Mouse (Mus musculus) v-Abl transformed pro-B cells (cell line): ENCODE measurements around the gene Ccdc91.

Experiments
- in situ Hi-C, 2 experiments: fragments of 400-800 bp; cut with MboI; formaldehyde crosslinking; loops; one replicate each; pipeline ENCODE4 v1.15.1; 2025; ENCODE audit not compliant: unreplicated experiment in 2 of 2

The Ccdc91 gene

GRCm38 (mm10) chr6:147560436-147560835 lies 84.8 kb downstream of the Ccdc91 start:
- in situ Hi-C loops: no loop called here

- in situ Hi-C loops: no loop called here
Measured at GRCm38 (mm10) chr6:147569246-147569645, 93.6 kb downstream of the Ccdc91 start.

- in situ Hi-C loops: no loop called here
Measured at GRCm38 (mm10) chr6:147573137-147573536, 97.5 kb downstream of the Ccdc91 start.

- in situ Hi-C loops: no loop called here
Measured at GRCm38 (mm10) chr6:147574454-147575182, 99.0 kb downstream of the Ccdc91 start.

GRCm38 (mm10) chr6:147575183-147575784 lies 99.7 kb downstream of the Ccdc91 start:
- in situ Hi-C loops: no loop called here

- in situ Hi-C loops: no loop called here
Measured at GRCm38 (mm10) chr6:147587675-147588074, 112.0 kb downstream of the Ccdc91 start.

GRCm38 (mm10) chr6:147606666-147607065 lies 131.0 kb downstream of the Ccdc91 start:
- in situ Hi-C loops: no loop called here

- in situ Hi-C loops: no loop called here
Measured at GRCm38 (mm10) chr6:147607613-147608012, 132.0 kb downstream of the Ccdc91 start.

- in situ Hi-C loops: no loop called here
Measured at GRCm38 (mm10) chr6:147615306-147615705, 139.7 kb downstream of the Ccdc91 start.

GRCm38 (mm10) chr6:147623142-147623541 lies 147.5 kb downstream of the Ccdc91 start:
- in situ Hi-C loops: no loop called here

- in situ Hi-C loops: no loop called here
Measured at GRCm38 (mm10) chr6:147636464-147636863, 160.8 kb downstream of the Ccdc91 start.

GRCm38 (mm10) chr6:147643875-147644274 lies 168.2 kb downstream of the Ccdc91 start:
- in situ Hi-C loops: no loop called here

GRCm38 (mm10) chr6:147644391-147644790 lies 168.8 kb downstream of the Ccdc91 start:
- in situ Hi-C loops: no loop called here

- in situ Hi-C loops: no loop called here
Measured at GRCm38 (mm10) chr6:147646401-147646968, 170.9 kb downstream of the Ccdc91 start.

GRCm38 (mm10) chr6:147658025-147658424 lies 182.4 kb downstream of the Ccdc91 start:
- in situ Hi-C loops: no loop called here

- in situ Hi-C loops: no loop called here
Measured at GRCm38 (mm10) chr6:147660718-147661117, 185.1 kb downstream of the Ccdc91 start.

- in situ Hi-C loops: no loop called here
Measured at GRCm38 (mm10) chr6:147661841-147662240, 186.2 kb downstream of the Ccdc91 start.

- in situ Hi-C loops: no loop called here
Measured at GRCm38 (mm10) chr6:147662610-147663009, 187.0 kb downstream of the Ccdc91 start.

GRCm38 (mm10) chr6:147664339-147664738 lies 188.7 kb downstream of the Ccdc91 start:
- in situ Hi-C loops: no loop called here

- in situ Hi-C loops: no loop called here
Measured at GRCm38 (mm10) chr6:147671366-147671765, 195.7 kb downstream of the Ccdc91 start.

- in situ Hi-C loops: no loop called here
Measured at GRCm38 (mm10) chr6:147672481-147672880, 196.9 kb downstream of the Ccdc91 start.
